Mouse (Mus musculus) brain, embryonic 14.5 days (tissue): Measurements from ENCODE around the gene Trak1.

ENCODE experiments used
- CTCF ChIP-seq: fragments of 200-500 bp; IDR thresholded peaks from 2 replicates; pipeline ENCODE4 v1.5.1; 2012; ENCODE audit warnings: inconsistent platforms, mild to moderate bottlenecking, moderate library complexity, borderline replicate concordance; ENCODE audit not compliant: insufficient read depth, insufficient read length; ENCODE audit errors: extremely low read depth
- POLR2A ChIP-seq: fragments of 200-500 bp; IDR thresholded peaks from 2 replicates; pipeline ENCODE4 v1.6.1; 2012; ENCODE audit warnings: mild to moderate bottlenecking, inconsistent platforms, borderline replicate concordance; ENCODE audit not compliant: poor library complexity, insufficient read depth, insufficient read length, severe bottlenecking; ENCODE audit errors: extremely low read depth

DNA sequence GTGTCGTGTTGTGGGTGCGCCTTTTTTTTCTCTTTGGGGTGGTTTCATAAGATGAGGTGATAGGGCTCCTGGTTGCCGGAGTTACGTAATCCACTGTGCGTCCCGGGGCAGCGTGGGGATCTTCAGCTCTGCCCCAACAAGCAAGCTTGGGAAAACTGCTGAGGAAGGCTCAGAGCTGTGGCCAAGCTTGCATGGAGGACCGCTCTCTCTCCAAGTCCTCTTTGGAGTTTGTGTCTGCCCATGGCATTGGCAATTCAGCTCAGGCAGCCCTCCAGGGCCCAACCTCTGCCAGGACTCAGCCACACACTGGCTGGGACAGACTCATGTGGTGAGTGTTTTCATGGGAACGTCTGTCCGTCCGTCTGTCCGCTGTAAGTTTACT, 69.6 kb downstream of the Trak1 start:
- TF ChIP-seq CTCF (no peak), POLR2A (no peak)
